Mouse (Mus musculus) erythroblast, embryonic 14.5 days (primary cell): ENCODE results near the gene Gsx1. TPM values are rescaled to one million over a fixed set of nuclear protein-coding genes. Genes with fewer than 3 reads are reported as not detected.

Source experiments
- H3K27me3 ChIP-seq: 2 replicates; pipeline ENCODE4 v1.6.1; 2012; ENCODE audit warnings: inconsistent platforms; ENCODE audit not compliant: control insufficient read depth
- H3K36me3 ChIP-seq: 2 replicates; pipeline ENCODE4 v1.6.1; 2012; ENCODE audit warnings: mild to moderate bottlenecking, inconsistent platforms; ENCODE audit not compliant: control insufficient read depth
- H3K4me1 ChIP-seq: 2 replicates; pipeline ENCODE4 v1.6.1; 2012; ENCODE audit warnings: inconsistent platforms; ENCODE audit not compliant: control insufficient read depth
- H3K4me3 ChIP-seq: replicated peaks from 2 replicates; pipeline ENCODE3; 2012; ENCODE audit warnings: moderate library complexity, mild to moderate bottlenecking, inconsistent platforms
- H3K9me3 ChIP-seq: 2 replicates; pipeline ENCODE4 v1.6.1; 2012; ENCODE audit warnings: low read length, inconsistent platforms, mixed read lengths; ENCODE audit not compliant: control insufficient read depth
- GATA1 ChIP-seq: IDR thresholded peaks from 2 replicates; pipeline ENCODE4 v1.6.1; 2012; ENCODE audit warnings: low read length, inconsistent platforms, mixed read lengths
- TAL1 ChIP-seq: IDR thresholded peaks from 3 replicates; pipeline ENCODE4 v1.6.1; 2012; ENCODE audit warnings: low read length, inconsistent platforms, mixed read lengths
- polyA plus RNA-seq: library from polyadenylated mRNA; stranded (reverse); fragments of >175 nt; gene quantifications from 2 replicates; pipeline ENCODE4 v1.2.3, GENCODE M21; 2012

Gsx1 gene
- polyA plus RNA-seq, 1 experiment, result not detected

DNA sequence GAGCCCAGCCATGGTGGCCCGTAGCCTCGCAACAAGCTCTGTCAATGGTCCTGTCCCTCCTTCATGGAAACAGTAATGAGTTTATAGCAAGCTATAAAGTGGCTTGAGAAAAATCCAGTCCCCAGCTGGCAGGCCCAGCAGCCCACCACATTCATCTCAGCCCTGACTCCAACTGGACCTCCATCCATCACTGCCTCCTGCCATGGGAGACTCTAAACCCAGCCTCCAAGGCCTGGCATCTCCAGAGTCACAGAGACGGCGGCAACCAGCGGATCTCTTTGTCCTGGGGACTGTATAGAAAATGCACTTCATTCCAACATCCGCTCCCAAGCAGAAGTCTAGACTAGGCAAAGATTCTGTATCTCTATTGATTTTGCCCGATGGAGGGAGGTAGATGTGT is 18.4 kb upstream of the Gsx1 start:
- no peaks in the 10 kb centered on the region for H3K4me1 ChIP-seq
- H3K36me3 ChIP-seq, result no peaks in the 10 kb centered on the region
- TF ChIP-seq GATA1 (no peak), TAL1 (no peak)
- no peaks in the 10 kb centered on the region for H3K27me3 ChIP-seq
- no peaks in the 10 kb centered on the region for H3K9me3 ChIP-seq
- H3K4me3 ChIP-seq, result no peak overlapping the region

DNA sequence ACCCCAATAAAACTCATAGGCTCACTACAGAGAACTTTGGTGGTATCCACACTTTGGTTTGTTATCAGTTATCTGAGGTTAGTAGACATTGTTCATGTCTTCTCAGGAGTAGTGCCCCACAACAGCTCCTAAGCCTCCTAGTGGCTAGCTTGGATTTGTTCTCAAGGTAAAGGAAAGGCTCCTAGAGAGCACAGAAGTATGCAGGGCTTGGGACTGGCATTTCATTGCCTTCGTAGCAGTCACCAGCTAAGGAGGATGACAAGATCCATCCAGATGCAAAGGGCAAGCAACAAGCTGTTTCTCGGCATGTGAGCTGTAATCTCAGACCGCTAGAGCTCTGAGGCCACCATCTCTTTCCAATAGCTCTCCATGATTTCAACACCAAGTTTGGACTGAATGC is 14.4 kb upstream of the Gsx1 start:
- Histone ChIP-seq H3K27me3 (no peaks in the 10 kb centered on the region), H3K4me3 (no peak overlapping the region), H3K4me1 (no peaks in the 10 kb centered on the region), H3K36me3 (no peaks in the 10 kb centered on the region), H3K9me3 (no peaks in the 10 kb centered on the region)
- TF ChIP-seq TAL1 (no peak), GATA1 (no peak)

DNA sequence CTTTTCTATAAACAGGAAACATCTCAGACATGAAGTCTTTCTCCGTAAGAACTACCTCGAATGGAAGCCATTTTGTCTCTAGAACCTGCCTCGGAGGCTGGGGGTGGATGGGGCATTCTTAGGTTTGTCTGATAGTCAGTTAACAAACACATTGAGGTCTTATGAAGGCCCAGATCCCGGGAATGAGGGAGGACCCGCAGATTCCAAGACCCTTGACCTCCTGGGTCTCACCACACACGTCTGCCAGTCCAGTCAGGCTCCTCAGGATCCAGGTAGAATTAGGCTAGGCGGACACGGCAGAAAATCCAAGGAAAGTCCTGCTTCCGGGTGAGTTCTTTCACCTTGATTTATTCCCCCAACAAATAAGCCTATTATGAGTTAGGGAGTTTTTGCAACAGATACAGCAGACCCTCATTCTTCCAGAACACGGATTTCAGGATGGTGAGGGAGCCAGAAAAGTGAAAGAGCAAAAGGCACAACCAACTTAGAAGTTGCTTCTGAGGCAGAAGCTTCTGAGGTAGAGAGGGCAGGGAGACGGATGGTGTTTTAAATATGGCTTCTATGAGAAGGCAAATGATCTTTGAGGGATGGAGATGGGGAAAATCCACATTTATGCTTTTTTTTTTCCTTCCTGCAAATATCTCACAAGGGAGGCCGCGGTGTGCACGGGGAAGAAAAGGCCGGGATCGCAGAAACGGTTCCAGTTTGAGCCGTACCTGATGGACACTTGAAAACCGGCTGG is 3.2 kb upstream of the Gsx1 start:
- Histone ChIP-seq H3K4me3 (no peak overlapping the region), H3K9me3 (peaks cover 5% of the 10 kb centered on the region), H3K36me3 (no peaks in the 10 kb centered on the region), H3K27me3 (peaks cover 66% of the 10 kb centered on the region), H3K4me1 (no peaks in the 10 kb centered on the region)
- TF ChIP-seq TAL1, result no peak
- no peak for TF ChIP-seq GATA1

DNA sequence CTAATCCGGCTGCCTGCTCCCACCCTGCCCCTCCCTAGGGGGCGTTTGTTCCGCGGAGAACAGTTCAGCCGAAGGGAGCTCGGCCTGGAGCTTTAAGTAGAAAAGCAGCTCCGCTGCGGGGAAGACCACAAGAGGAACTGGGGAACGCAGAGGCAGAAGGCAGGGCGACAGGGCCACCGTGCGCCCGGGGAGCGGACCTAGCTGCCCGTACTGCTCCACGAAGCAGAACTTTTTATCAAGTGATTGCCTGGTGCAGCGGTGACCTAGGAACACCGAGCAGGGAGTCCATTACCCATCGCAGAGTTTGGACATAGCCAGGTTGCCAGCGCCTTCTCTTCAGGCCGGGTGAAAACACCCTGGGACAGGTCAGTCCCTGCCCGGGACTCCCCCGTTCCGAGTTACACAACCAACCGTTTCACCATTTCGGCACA is 2.5 kb upstream of the Gsx1 start:
- no peaks in the 10 kb centered on the region for H3K36me3 ChIP-seq
- H3K4me3 ChIP-seq, result no peak overlapping the region
- H3K4me1 ChIP-seq, result no peaks in the 10 kb centered on the region
- TF ChIP-seq TAL1 (no peak), GATA1 (no peak)
- H3K27me3 ChIP-seq, result peaks cover 73% of the 10 kb centered on the region
- H3K9me3 ChIP-seq, result peaks cover 5% of the 10 kb centered on the region

DNA sequence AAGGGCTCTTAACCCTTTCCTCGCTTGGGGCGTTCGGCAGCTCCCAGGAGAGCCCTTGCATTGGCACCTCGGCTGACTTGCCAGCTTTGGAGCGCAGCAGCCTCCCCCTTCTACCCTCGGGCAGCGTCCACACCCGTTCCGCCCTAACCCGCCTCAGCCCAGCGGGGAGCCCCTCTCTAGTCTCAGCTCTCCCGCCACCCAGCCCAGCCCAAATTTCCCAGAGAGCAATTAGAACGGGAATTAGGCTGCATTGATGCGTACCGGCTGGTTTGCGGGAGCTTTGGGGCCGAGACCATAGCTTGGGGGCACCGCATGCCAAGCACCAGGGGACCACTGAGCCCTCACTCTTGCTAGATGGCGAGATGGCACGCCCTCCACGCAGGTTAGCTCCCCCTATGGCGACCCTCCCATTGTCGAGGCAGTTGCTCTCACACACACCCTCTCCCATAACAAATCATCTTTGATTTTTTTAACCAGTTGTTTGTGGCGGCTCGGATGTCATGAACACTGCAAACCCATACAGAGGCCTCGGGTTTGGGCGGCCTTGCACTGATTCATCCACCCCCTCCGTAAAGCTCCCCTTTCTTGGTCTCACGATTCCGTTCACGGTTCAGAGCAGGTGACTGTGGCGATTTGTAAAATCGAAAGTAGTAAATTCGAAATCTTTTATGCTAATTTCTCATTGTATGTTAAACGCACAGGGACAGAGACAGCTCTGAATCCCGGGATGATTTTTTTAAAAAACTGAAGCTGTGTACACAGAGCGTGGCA is 1.5 kb upstream of the Gsx1 start:
- Histone ChIP-seq H3K9me3 (peaks cover 5% of the 10 kb centered on the region), H3K36me3 (no peaks in the 10 kb centered on the region), H3K4me1 (no peaks in the 10 kb centered on the region), H3K27me3 (peaks cover 82% of the 10 kb centered on the region), H3K4me3 (no peak overlapping the region)
- TF ChIP-seq GATA1 (no peak), TAL1 (no peak)

DNA sequence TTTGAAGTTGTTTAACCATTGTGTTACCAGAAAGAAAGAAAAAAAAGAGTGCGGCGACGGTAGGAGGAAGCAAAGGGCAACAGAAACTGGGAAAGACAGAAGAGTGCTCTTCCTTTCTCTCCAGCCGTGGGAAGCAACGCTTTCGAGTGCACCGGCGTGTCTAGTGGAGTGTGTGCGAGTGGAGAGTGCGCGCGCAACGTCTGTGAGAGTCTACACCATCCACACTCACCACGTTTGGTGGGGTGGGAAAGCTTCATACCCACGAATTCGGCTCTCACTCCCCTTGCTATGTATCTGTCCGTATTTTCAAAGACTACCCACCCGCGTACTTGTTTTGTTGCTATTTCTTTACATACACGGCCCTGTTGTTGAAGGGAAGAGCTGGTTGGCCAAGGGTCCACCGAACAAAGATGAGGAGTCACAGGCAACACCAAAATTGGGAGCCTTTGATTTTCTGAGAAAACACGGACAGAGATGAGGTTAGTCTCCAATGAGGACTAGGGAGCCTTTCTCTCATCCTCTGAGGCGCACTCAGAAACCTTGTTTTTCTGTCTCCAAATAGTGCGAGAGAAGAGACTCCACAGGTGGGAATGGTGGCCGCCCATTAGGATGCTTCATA is 835 bp upstream of the Gsx1 start:
- Histone ChIP-seq H3K36me3 (no peaks in the 10 kb centered on the region), H3K27me3 (peaks cover 89% of the 10 kb centered on the region), H3K4me3 (no peak overlapping the region), H3K9me3 (peaks cover 5% of the 10 kb centered on the region), H3K4me1 (no peaks in the 10 kb centered on the region)
- TF ChIP-seq GATA1 (no peak), TAL1 (no peak)

DNA sequence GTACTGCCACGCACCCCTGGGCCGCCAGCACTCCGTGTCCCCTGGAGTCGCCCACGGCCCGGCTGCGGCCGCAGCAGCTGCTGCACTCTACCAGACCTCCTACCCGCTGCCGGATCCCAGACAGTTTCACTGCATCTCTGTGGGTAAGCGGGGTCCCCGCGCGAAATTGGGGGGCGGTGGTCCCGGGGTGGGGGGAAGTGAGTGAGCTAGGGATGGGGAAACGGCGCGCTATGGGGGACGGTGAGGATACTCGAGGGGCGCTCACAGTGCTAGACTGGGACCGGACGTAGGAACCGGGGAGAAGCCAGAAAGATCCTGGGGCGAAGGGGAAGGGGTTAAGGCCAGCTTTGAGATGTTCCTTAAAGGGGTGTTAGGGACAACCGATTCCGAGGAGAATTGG is 660 bp downstream of the Gsx1 start:
- Histone ChIP-seq H3K27me3 (peaks cover 94% of the 10 kb centered on the region), H3K4me1 (no peaks in the 10 kb centered on the region)
- TF ChIP-seq TAL1, result no peak
- no peak for TF ChIP-seq GATA1

DNA sequence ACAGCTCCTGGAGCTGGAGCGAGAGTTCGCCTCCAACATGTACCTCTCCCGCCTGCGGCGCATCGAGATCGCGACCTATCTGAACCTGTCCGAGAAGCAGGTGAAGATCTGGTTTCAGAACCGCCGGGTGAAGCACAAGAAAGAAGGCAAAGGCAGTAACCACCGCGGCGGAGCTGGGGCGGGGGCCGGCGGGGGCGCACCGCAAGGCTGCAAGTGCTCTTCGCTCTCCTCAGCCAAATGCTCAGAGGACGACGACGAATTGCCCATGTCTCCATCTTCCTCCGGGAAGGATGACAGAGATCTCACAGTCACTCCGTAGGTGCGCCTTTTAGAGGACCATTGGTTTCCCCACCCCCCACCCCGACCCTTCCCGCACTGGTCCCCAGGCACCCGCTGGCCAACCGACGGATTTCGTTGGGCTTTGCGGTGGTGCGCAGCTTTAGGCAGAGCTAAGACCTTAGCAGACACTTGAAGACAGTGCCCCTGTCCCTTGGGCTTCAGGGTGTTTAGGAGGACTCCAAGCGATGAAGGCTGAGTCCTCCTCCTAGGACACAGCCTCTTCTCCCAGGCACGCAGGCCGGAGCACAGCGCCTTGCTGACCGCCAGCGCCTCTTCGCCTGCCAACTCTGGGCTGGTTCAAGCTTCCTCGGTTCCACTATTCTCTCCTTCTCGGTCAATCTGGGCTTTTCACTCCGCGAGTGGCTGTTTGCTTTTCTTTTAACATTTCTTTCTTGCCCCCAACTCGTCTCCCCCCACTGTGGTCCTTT is 1.5 kb downstream of the Gsx1 start:
- H3K4me3 ChIP-seq, result no peak overlapping the region
- TF ChIP-seq TAL1, result no peak
- no peak for TF ChIP-seq GATA1
- no peaks in the 10 kb centered on the region for H3K4me1 ChIP-seq
- no peaks in the 10 kb centered on the region; the same call in 1 of the 2 replicates for H3K9me3 ChIP-seq
- H3K27me3 ChIP-seq, result peaks cover 87% of the 10 kb centered on the region
- H3K36me3 ChIP-seq, result no peaks in the 10 kb centered on the region

More for the DNA sequence above, 660 bp downstream of the Gsx1 start:
- Histone ChIP-seq H3K9me3 (no peaks in the 10 kb centered on the region; the same call in 1 of the 2 replicates), H3K36me3 (no peaks in the 10 kb centered on the region), H3K4me3 (no peak overlapping the region)
